Comparison of ENCODE assay signal across 25 mouse cellular contexts in genomic region chr5:77746604-77747003, GRCm38 (mm10).
DNase-seq lines count a peak whose midpoint lies in the region; ATAC-seq and TF ChIP-seq lines count a peak whose summit lies in the region.
"Had no signal": no experiment of that assay in that cellular context is flagged by ENCODE, and none has a peak within 500 bp of the region (broad histone marks: within the 10 kb centered on the region; RNA-seq: fewer than 3 reads in every experiment).

No protein-coding gene starts in this region.

- H3K36me3 ChIP-seq in hindbrain, embryonic 13.5 days: no peaks in the 10 kb centered on the region
- no peaks in the 10 kb centered on the region for H3K36me3 ChIP-seq in hindbrain, postnatal 0 days (ENCODE audit: insufficient read depth, low read length)
- H3K36me3 ChIP-seq in midbrain, embryonic 13.5 days: no peaks in the 10 kb centered on the region
- no peaks in the 10 kb centered on the region for H3K36me3 ChIP-seq in midbrain, embryonic 10.5 days
- H3K36me3 ChIP-seq in midbrain, embryonic 15.5 days (replicated peaks): no peaks in the 10 kb centered on the region
- H3K36me3 ChIP-seq: forebrain, embryonic 10.5 days; G1E; heart, embryonic 12.5 days; heart, embryonic 15.5 days had no signal

- TF ChIP-seq CTCF in hindbrain, postnatal 0 days (IDR thresholded peaks at IDR 0.05; ENCODE audit: low read depth): no peak

- DNase-seq in hindbrain, postnatal 0 days (ENCODE audit: low spot score): no peak
- DNase-seq in midbrain, embryonic 10.5 days (ENCODE audit: low spot score): no peak
- no peak for DNase-seq in urinary bladder, postnatal 4 days (ENCODE audit: low spot score in 2 of 2)
- DNase-seq: adrenal gland, postnatal 10 days; adrenal gland, postnatal 36 days; B cell, adult 2 months; cerebellum, adult 18-20 months; cerebellum, adult 9-10 months; cerebellum, postnatal 14 days; gastrocnemius, postnatal 25 days; heart, adult 18-20 months; heart, postnatal 10 days; heart, postnatal 36 days had no signal

- no peaks in the 10 kb centered on the region for H3K9me3 ChIP-seq in hindbrain, embryonic 13.5 days
- H3K9me3 ChIP-seq in hindbrain, postnatal 0 days (ENCODE audit: low read length): no peaks in the 10 kb centered on the region
- no peaks in the 10 kb centered on the region for H3K9me3 ChIP-seq in midbrain, embryonic 13.5 days
- no peaks in the 10 kb centered on the region for H3K9me3 ChIP-seq in midbrain, embryonic 10.5 days (replicated peaks)
- H3K9me3 ChIP-seq in midbrain, embryonic 15.5 days: no peaks in the 10 kb centered on the region
- H3K9me3 ChIP-seq: forebrain, embryonic 10.5 days; forebrain, embryonic 13.5 days; heart, embryonic 12.5 days; heart, embryonic 15.5 days had no signal

- 68% methylated on average over 5 of the region's 5 CpGs for WGBS in hindbrain, embryonic 13.5 days
- WGBS in hindbrain, postnatal 0 days: 53% methylated on average over 5 of the region's 5 CpGs
- 67% methylated on average over 5 of the region's 5 CpGs for WGBS in midbrain, embryonic 13.5 days
- WGBS in midbrain, embryonic 10.5 days: 77% methylated on average over 5 of the region's 5 CpGs
- 64% methylated on average over 5 of the region's 5 CpGs for WGBS in midbrain, embryonic 15.5 days

- H3K9ac ChIP-seq in hindbrain, embryonic 13.5 days: no peak overlapping the region
- H3K9ac ChIP-seq in hindbrain, postnatal 0 days (replicated peaks; ENCODE audit: low read length): no peak overlapping the region
- no peak overlapping the region for H3K9ac ChIP-seq in midbrain, embryonic 13.5 days (replicated peaks)
- H3K9ac ChIP-seq in midbrain, embryonic 15.5 days: no peak overlapping the region
- H3K9ac ChIP-seq: forebrain, embryonic 13.5 days; heart, embryonic 12.5 days; heart, embryonic 15.5 days had no signal

- peak overlapping the region; percentile 23; the same call in 1 of the 2 replicates for H3K27ac ChIP-seq in hindbrain, embryonic 13.5 days
- no peak overlapping the region for H3K27ac ChIP-seq in hindbrain, postnatal 0 days
- peak overlapping the region; percentile 30; the same call in 1 of the 2 replicates for H3K27ac ChIP-seq in midbrain, embryonic 13.5 days
- H3K27ac ChIP-seq in midbrain, embryonic 10.5 days (replicated peaks): no peak overlapping the region
- H3K27ac ChIP-seq in midbrain, embryonic 15.5 days: peak overlapping the region; percentile 52; the same call in 1 of the 2 replicates
- H3K27ac ChIP-seq: forebrain, embryonic 10.5 days; forebrain, embryonic 13.5 days; heart, embryonic 15.5 days had no signal

- peaks cover 4% of the 10 kb centered on the region for H3K4me1 ChIP-seq in hindbrain, embryonic 13.5 days (replicated peaks)
- H3K4me1 ChIP-seq in hindbrain, postnatal 0 days (ENCODE audit: insufficient read depth, low read length): no peaks in the 10 kb centered on the region
- H3K4me1 ChIP-seq in midbrain, embryonic 13.5 days (replicated peaks): peaks cover 3% of the 10 kb centered on the region; the same call in 1 of the 2 replicates
- H3K4me1 ChIP-seq in midbrain, embryonic 10.5 days: no peaks in the 10 kb centered on the region; the same call in 1 of the 2 replicates
- H3K4me1 ChIP-seq in midbrain, embryonic 15.5 days: 0 out of 2 replicates have a peak, but pooled peaks cover 2% of the 10 kb centered on the region
- H3K4me1 ChIP-seq: forebrain, embryonic 10.5 days; heart, embryonic 12.5 days; heart, embryonic 15.5 days had no signal

- ATAC-seq in hindbrain, embryonic 13.5 days (ENCODE audit: low FRiP score): 0 out of 2 replicates have a peak, but pooled peaks have one; percentile 63
- no peak for ATAC-seq in hindbrain, postnatal 0 days
- ATAC-seq in midbrain, embryonic 13.5 days: peak; percentile 55; the same call in 1 of the 2 replicates
- ATAC-seq in midbrain, embryonic 15.5 days (replicated peaks): 0 out of 2 replicates have a peak, but pooled peaks have one; percentile 50
- ATAC-seq: forebrain, embryonic 13.5 days; hindbrain, embryonic 16.5 days; inflammation-experienced regulatory T-cells, adult 6 months; Patski had no signal

- H3K4me3 ChIP-seq in hindbrain, embryonic 13.5 days: no peak overlapping the region
- no peak overlapping the region for H3K4me3 ChIP-seq in hindbrain, postnatal 0 days (ENCODE audit: low read length)
- H3K4me3 ChIP-seq in midbrain, embryonic 13.5 days (replicated peaks): no peak overlapping the region
- no peak overlapping the region for H3K4me3 ChIP-seq in midbrain, embryonic 10.5 days
- no peak overlapping the region for H3K4me3 ChIP-seq in midbrain, embryonic 15.5 days
- H3K4me3 ChIP-seq: forebrain, embryonic 10.5 days; forebrain, embryonic 13.5 days; heart, embryonic 12.5 days; heart, embryonic 15.5 days had no signal

- H3K27me3 ChIP-seq in hindbrain, embryonic 13.5 days: no peaks in the 10 kb centered on the region
- no peaks in the 10 kb centered on the region for H3K27me3 ChIP-seq in hindbrain, postnatal 0 days (ENCODE audit: insufficient read depth, low read length)
- no peaks in the 10 kb centered on the region for H3K27me3 ChIP-seq in midbrain, embryonic 13.5 days
- H3K27me3 ChIP-seq in midbrain, embryonic 10.5 days (ENCODE audit: low read depth, poor library complexity, severe bottlenecking): no peaks in the 10 kb centered on the region
- H3K27me3 ChIP-seq in midbrain, embryonic 15.5 days (replicated peaks): no peaks in the 10 kb centered on the region
- H3K27me3 ChIP-seq: CH12.LX; forebrain, embryonic 13.5 days; heart, embryonic 12.5 days; heart, embryonic 15.5 days; Patski had no signal

- no peak overlapping the region for H3K4me2 ChIP-seq in hindbrain, embryonic 13.5 days
- H3K4me2 ChIP-seq in hindbrain, postnatal 0 days (ENCODE audit: low read depth, low read length): no peak overlapping the region
- no peak overlapping the region for H3K4me2 ChIP-seq in midbrain, embryonic 13.5 days (replicated peaks)
- H3K4me2 ChIP-seq in midbrain, embryonic 15.5 days: no peak overlapping the region
- H3K4me2 ChIP-seq: forebrain, embryonic 13.5 days; heart, embryonic 12.5 days; heart, embryonic 15.5 days had no signal

Comparison
In these comparisons a context has a peak if more than half of its experiments do, and no peak if none do; other contexts are left out.
1. H3K27ac ChIP-seq: peak in hindbrain, embryonic 13.5 days (single experiment), midbrain, embryonic 13.5 days (single experiment) and midbrain, embryonic 15.5 days (single experiment); none in hindbrain, postnatal 0 days (single experiment) and midbrain, embryonic 10.5 days (single experiment).